Mouse (Mus musculus) brain, embryonic 14.5 days (tissue): ENCODE measurements around the gene Xkr8.

ENCODE experiments used
- CTCF ChIP-seq: fragments of 200-500 bp; IDR thresholded peaks from 2 replicates; pipeline ENCODE4 v1.5.1; 2012; ENCODE audit warnings: inconsistent platforms, mild to moderate bottlenecking, moderate library complexity, borderline replicate concordance; ENCODE audit not compliant: insufficient read depth, insufficient read length; ENCODE audit errors: extremely low read depth
- POLR2A ChIP-seq: fragments of 200-500 bp; IDR thresholded peaks from 2 replicates; pipeline ENCODE4 v1.6.1; 2012; ENCODE audit warnings: mild to moderate bottlenecking, inconsistent platforms, borderline replicate concordance; ENCODE audit not compliant: poor library complexity, insufficient read depth, insufficient read length, severe bottlenecking; ENCODE audit errors: extremely low read depth

GRCm38 (mm10) chr4:132702076-132702475, 30.3 kb downstream of the Xkr8 start:
- TF ChIP-seq POLR2A (no peak), CTCF (no peak)
